Mouse (Mus musculus) ES-Bruce4 (cell line): ENCODE results near the gene Bicdl1. TPM values are rescaled to one million over a fixed set of nuclear protein-coding genes. Genes with fewer than 3 reads are reported as not detected.

Experiments used
- H3K27ac ChIP-seq: 2 replicates; pipeline ENCODE4 v1.5.1; 2012; ENCODE audit warnings: low read length, inconsistent platforms; ENCODE audit not compliant: insufficient read depth
- H3K27me3 ChIP-seq: 2 replicates; pipeline ENCODE4 v1.6.1; 2012; ENCODE audit warnings: mild to moderate bottlenecking, low read length, inconsistent platforms; ENCODE audit not compliant: control insufficient read depth, poor library complexity, insufficient read depth, severe bottlenecking
- H3K36me3 ChIP-seq: 2 replicates; pipeline ENCODE4 v1.6.1; 2012; ENCODE audit warnings: inconsistent platforms, mild to moderate bottlenecking, low read length, moderate library complexity; ENCODE audit not compliant: control insufficient read depth, poor library complexity, insufficient read depth, severe bottlenecking
- H3K4me1 ChIP-seq: one replicate; pipeline ENCODE4 v1.8.1; 2011; ENCODE audit warnings: low read length; ENCODE audit not compliant: control insufficient read depth, insufficient read depth
- H3K4me3 ChIP-seq: 2 replicates; pipeline ENCODE4 v1.5.1; 2011; ENCODE audit warnings: low read depth, mild to moderate bottlenecking, low read length
- H3K9ac ChIP-seq: 2 replicates; pipeline ENCODE4 v1.6.1; 2012; ENCODE audit warnings: low read depth, mild to moderate bottlenecking, inconsistent platforms; ENCODE audit not compliant: poor library complexity, severe bottlenecking
- H3K9me3 ChIP-seq: replicated peaks from 2 replicates; pipeline ENCODE4 v1.6.1; 2012; ENCODE audit warnings: mild to moderate bottlenecking, low read length, inconsistent platforms; ENCODE audit not compliant: control insufficient read depth, poor library complexity, insufficient read depth, severe bottlenecking
- CTCF ChIP-seq: IDR thresholded peaks from one replicate; pipeline ENCODE4 v1.8.1; 2011; ENCODE audit warnings: low read depth, low read length
- EP300 ChIP-seq: IDR thresholded peaks from 2 replicates; pipeline ENCODE4 v1.6.1; 2011; ENCODE audit warnings: low read depth, low read length; ENCODE audit not compliant: insufficient read depth
- POLR2A ChIP-seq: IDR thresholded peaks from one replicate; pipeline ENCODE4 v1.8.1; 2011; ENCODE audit warnings: low read length; ENCODE audit not compliant: insufficient read depth
- polyA plus RNA-seq: library from polyadenylated mRNA; stranded (reverse); fragments of >200 nt; gene quantifications from 2 replicates; pipeline ENCODE4 v1.2.4, GENCODE M21; 2011; ENCODE audit warnings: low read depth; ENCODE audit not compliant: missing spikeins, insufficient read depth, insufficient read length

The Bicdl1 gene
- polyA plus RNA-seq, 1 experiment: 34.0 TPM

- no peak overlapping the region for H3K27ac ChIP-seq
- TF ChIP-seq POLR2A (peak; percentile 63), EP300 (peak; percentile 42; the same call in 1 of the 2 replicates), CTCF (peak; percentile 83)
- peak overlapping the region; percentile 58 for H3K4me3 ChIP-seq
- H3K4me1 ChIP-seq: no peaks in the 10 kb centered on the region
- no peaks in the 10 kb centered on the region for H3K9me3 ChIP-seq
- H3K36me3 ChIP-seq: no peaks in the 10 kb centered on the region
- H3K9ac ChIP-seq: 0 out of 2 replicates have a peak overlapping the region, but pooled peaks have one; percentile 13
- no peaks in the 10 kb centered on the region for H3K27me3 ChIP-seq
Observed at GRCm38 (mm10) chr5:115652681-115653575, 78.5 kb downstream of the Bicdl1 start.

GRCm38 (mm10) chr5:115651821-115652220 is 79.6 kb downstream of the Bicdl1 start:
- Histone ChIP-seq H3K4me1 (no peaks in the 10 kb centered on the region), H3K4me3 (no peak overlapping the region), H3K9ac (no peak overlapping the region), H3K27me3 (no peaks in the 10 kb centered on the region), H3K36me3 (no peaks in the 10 kb centered on the region), H3K9me3 (no peaks in the 10 kb centered on the region), H3K27ac (no peak overlapping the region)
- TF ChIP-seq POLR2A (no peak), EP300 (no peak), CTCF (no peak)

GRCm38 (mm10) chr5:115650885-115651284 is 80.5 kb downstream of the Bicdl1 start:
- no peak overlapping the region for H3K27ac ChIP-seq
- H3K9ac ChIP-seq: no peak overlapping the region
- TF ChIP-seq POLR2A (no peak), EP300 (no peak), CTCF (no peak)
- H3K27me3 ChIP-seq: no peaks in the 10 kb centered on the region
- no peaks in the 10 kb centered on the region for H3K36me3 ChIP-seq
- H3K4me3 ChIP-seq: no peak overlapping the region
- no peaks in the 10 kb centered on the region for H3K4me1 ChIP-seq
- no peaks in the 10 kb centered on the region for H3K9me3 ChIP-seq

- Histone ChIP-seq H3K27me3 (no peaks in the 10 kb centered on the region), H3K27ac (no peak overlapping the region), H3K36me3 (peaks cover 4% of the 10 kb centered on the region; the same call in 1 of the 2 replicates), H3K4me1 (no peaks in the 10 kb centered on the region), H3K4me3 (no peak overlapping the region), H3K9ac (no peak overlapping the region), H3K9me3 (no peaks in the 10 kb centered on the region)
- TF ChIP-seq EP300 (no peak), POLR2A (no peak), CTCF (no peak)
Observed at GRCm38 (mm10) chr5:115649699-115650098, 81.7 kb downstream of the Bicdl1 start.

GRCm38 (mm10) chr5:115648876-115649275 is 82.5 kb downstream of the Bicdl1 start:
- no peak overlapping the region for H3K9ac ChIP-seq
- no peak overlapping the region for H3K27ac ChIP-seq
- no peaks in the 10 kb centered on the region for H3K4me1 ChIP-seq
- H3K4me3 ChIP-seq: no peak overlapping the region
- H3K27me3 ChIP-seq: no peaks in the 10 kb centered on the region
- no peaks in the 10 kb centered on the region for H3K9me3 ChIP-seq
- peaks cover 5% of the 10 kb centered on the region; the same call in 1 of the 2 replicates for H3K36me3 ChIP-seq
- no peak for TF ChIP-seq EP300
- no peak for TF ChIP-seq POLR2A
- TF ChIP-seq CTCF: no peak

- H3K36me3 ChIP-seq: peaks cover 18% of the 10 kb centered on the region; the same call in 1 of the 2 replicates
- no peaks in the 10 kb centered on the region for H3K9me3 ChIP-seq
- no peak overlapping the region for H3K9ac ChIP-seq
- H3K4me3 ChIP-seq: no peak overlapping the region
- TF ChIP-seq POLR2A (no peak), EP300 (no peak), CTCF (peak; percentile 15)
- no peaks in the 10 kb centered on the region for H3K27me3 ChIP-seq
- no peaks in the 10 kb centered on the region for H3K4me1 ChIP-seq
- no peak overlapping the region for H3K27ac ChIP-seq
Observed at GRCm38 (mm10) chr5:115644192-115644591, 87.2 kb downstream of the Bicdl1 start.
